12 mouse cellular contexts compared by ENCODE assay signal in the genomic region with DNA sequence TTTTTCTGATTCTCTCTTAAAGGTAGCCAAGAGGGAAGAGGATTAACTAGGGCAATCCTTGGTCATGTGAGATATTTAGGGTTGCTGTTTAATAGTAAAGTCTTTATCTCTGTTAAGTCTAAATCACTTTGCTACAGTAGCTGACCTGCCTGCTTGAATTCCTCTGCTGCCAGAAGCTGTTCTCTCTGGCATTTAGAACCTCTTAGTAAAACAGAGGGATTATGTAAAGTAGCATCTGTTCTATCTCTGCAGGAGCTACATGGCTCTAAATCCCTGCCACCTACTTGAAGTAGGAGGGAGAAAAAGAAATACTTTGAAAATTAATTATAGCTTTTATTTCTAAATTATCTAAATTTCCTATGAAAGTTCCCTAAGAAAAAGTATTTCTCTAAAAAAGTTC. TPM values are rescaled to one million over a fixed set of nuclear protein-coding genes. Genes with fewer than 3 reads are reported as not detected.
"Had no signal": no experiment of that assay in that cellular context is flagged by ENCODE, and none has a peak within 500 bp of the region (broad histone marks: within the 10 kb centered on the region; RNA-seq: fewer than 3 reads in every experiment).

No protein-coding gene starts in this region.

- DNase-seq: retina, postnatal 1 day; right cerebral cortex, postnatal 14 days; right cerebral cortex, postnatal 25 days; right cerebral cortex, postnatal 4 days; spleen, adult 18-20 months; thymus, adult 18-20 months; thymus, adult 2 months; thymus, postnatal 14 days; thymus, postnatal 25 days; thymus, postnatal 36 days; thymus, postnatal 4 days had no signal

RNA-seq across cellular contexts. Expression of gene Vmn2r108, which starts 41.9 kb away (rescaled TPM):
- total RNA-seq: neutrophil, adult 5-6 weeks had no signal

RNA-seq across cellular contexts. Expression of gene Vmn1r225, which starts 58.7 kb away (rescaled TPM):
- total RNA-seq: neutrophil, adult 5-6 weeks had no signal
